Mouse (Mus musculus) olfactory bulb, adult 2 months (tissue): Measurements from ENCODE around the gene Bcs1l.
A peak's percentile ranks its signal among the peaks of the same experiment; 100 is the strongest.

Experiments
- CTCF ChIP-seq: fragments of 200-500 bp; IDR thresholded peaks from 2 replicates; pipeline ENCODE4 v1.5.1; 2012; ENCODE audit warnings: low read depth, mild to moderate bottlenecking, low read length, moderate library complexity; ENCODE audit not compliant: insufficient read depth
- POLR2A ChIP-seq: fragments of 200-500 bp; IDR thresholded peaks from 2 replicates; pipeline ENCODE4 v1.6.1; 2012; ENCODE audit warnings: mild to moderate bottlenecking, low read depth, low read length, moderate library complexity; ENCODE audit not compliant: insufficient read depth

- no peak for TF ChIP-seq CTCF
- peak; percentile 90 for TF ChIP-seq POLR2A
These were observed 13.3 kb downstream of the Bcs1l start, which contains the start of the genes Rnf25 and Stk36 for GRCm38 (mm10) chr1:74601267-74601962.
